Mouse (Mus musculus) heart, postnatal 0 days (tissue): ENCODE data around the gene Card6. TPM values are rescaled to one million over a fixed set of nuclear protein-coding genes. Genes with fewer than 3 reads are reported as not detected.
"Not testable (repeated sequence)": the region's sequence is repeated elsewhere in the genome, so short reads cannot be mapped to it uniquely, and the experiment has no call there.

Source experiments
- ATAC-seq: fragments of 200-750 bp; cut with Nextera tagmentation; 2 replicates; pipeline ENCODE4 v1.8.0; 2017; ENCODE audit warnings: low read depth, moderate number of reproducible peaks, moderate library complexity; ENCODE audit not compliant: insufficient read depth
- DNase-seq: peaks from one replicate; pipeline ENCODE4 v3.0.0-alpha.2; 2016; ENCODE audit warnings: low spot score
- H3K27ac ChIP-seq: fragments of 300-500 bp; sonication (generic); 2 replicates; pipeline ENCODE4 v1.5.1; 2014; ENCODE audit warnings: low read depth, mild to moderate bottlenecking
- H3K27me3 ChIP-seq: fragments of 300-500 bp; sonication (generic); 2 replicates; pipeline ENCODE4 v1.6.1; 2014; ENCODE audit warnings: low read length, mixed read lengths; ENCODE audit not compliant: control insufficient read depth, insufficient read depth
- H3K36me3 ChIP-seq: fragments of 300-500 bp; sonication (generic); replicated peaks from 2 replicates; pipeline ENCODE4 v1.6.1; 2014; ENCODE audit warnings: low read length, mixed read lengths; ENCODE audit not compliant: control insufficient read depth, insufficient read depth
- H3K4me1 ChIP-seq: fragments of 300-500 bp; sonication (generic); 2 replicates; pipeline ENCODE4 v1.6.1; 2014; ENCODE audit warnings: antibody characterized with exemption; ENCODE audit not compliant: control insufficient read depth, insufficient read depth
- H3K4me2 ChIP-seq: fragments of 300-500 bp; sonication (generic); 2 replicates; pipeline ENCODE4 v1.6.1; 2014; ENCODE audit warnings: low read depth, mild to moderate bottlenecking, low read length, moderate library complexity
- H3K4me3 ChIP-seq: fragments of 300-500 bp; sonication (generic); 2 replicates; pipeline ENCODE4 v1.5.1; 2014; ENCODE audit warnings: low read depth, low read length
- H3K9ac ChIP-seq: fragments of 300-500 bp; sonication (generic); replicated peaks from 2 replicates; pipeline ENCODE4 v1.6.1; 2014; ENCODE audit warnings: low read depth, low read length, mixed read lengths
- H3K9me3 ChIP-seq: fragments of 300-500 bp; sonication (generic); replicated peaks from 2 replicates; pipeline ENCODE4 v1.6.1; 2016; ENCODE audit warnings: low read length; ENCODE audit not compliant: control insufficient read depth
- CTCF ChIP-seq: IDR thresholded peaks from 2 replicates; pipeline ENCODE4 v1.5.1; 2016; ENCODE audit warnings: antibody characterized with exemption, control low read depth, low read depth
- EP300 ChIP-seq: IDR thresholded peaks from 2 replicates; pipeline ENCODE4 v1.6.1; 2016; ENCODE audit warnings: antibody characterized with exemption, low read depth
- WGBS: fragments of 180-500 bp; shearing (Covaris S2); extraction: QIAGEN DNeasy Blood & Tissue Kit; methylation state at CpG from one replicate; pipeline ENCODE4 v1.1.7; 2014; 5-methylcytosine and 5-hydroxymethylcytosine counted together
- polyA plus RNA-seq: library from polyadenylated mRNA; unstranded; fragments of >200 nt; fragmentation: Nextera tagmentation; extraction: Ambion mirVana; gene quantifications from 2 replicates; pipeline ENCODE4 v1.2.1, GENCODE M21; 2015
- total RNA-seq: library from RNA; depleted of rRNA; stranded (reverse); fragments of >200 nt; gene quantifications from 2 replicates; pipeline ENCODE4 v1.2.3, GENCODE M21; 2014; ENCODE audit warnings: low replicate concordance

Card6 gene
- total and polyA plus RNA-seq, 2 experiments from 2014 or later, result 1.7 to 1.8 TPM

- Histone ChIP-seq H3K36me3 (no peaks in the 10 kb centered on the region), H3K9me3 (no peaks in the 10 kb centered on the region), H3K9ac (no peak overlapping the region), H3K27me3 (no peaks in the 10 kb centered on the region), H3K4me3 (no peak overlapping the region), H3K4me1 (no peaks in the 10 kb centered on the region), H3K4me2 (no peak overlapping the region), H3K27ac (no peak overlapping the region)
- no peak for DNase-seq
- 50% methylated on average over 8 of the region's 8 CpGs for WGBS
- no peak for TF ChIP-seq EP300
- no peak for TF ChIP-seq CTCF
- no peak for ATAC-seq
Measured at GRCm38 (mm10) chr15:5134945-5135483, 26.7 kb upstream of the Card6 start.

- no peaks in the 10 kb centered on the region for H3K4me1 ChIP-seq
- H3K36me3 ChIP-seq, result no peaks in the 10 kb centered on the region
- no peaks in the 10 kb centered on the region for H3K9me3 ChIP-seq
- no peaks in the 10 kb centered on the region for H3K27me3 ChIP-seq
- no peak for TF ChIP-seq CTCF
- no peak for TF ChIP-seq EP300
- no peak overlapping the region for H3K4me3 ChIP-seq
- 78% methylated on average over 3 of the region's 3 CpGs for WGBS
- ATAC-seq, result no peak
- no peak for DNase-seq
- H3K4me2 ChIP-seq, result no peak overlapping the region
- H3K9ac ChIP-seq, result no peak overlapping the region
- H3K27ac ChIP-seq, result no peak overlapping the region
Measured at GRCm38 (mm10) chr15:5134179-5134578, 25.8 kb upstream of the Card6 start.

- ATAC-seq (no peak), DNase-seq (no peak)
- H3K4me2 ChIP-seq, result no peak overlapping the region
- H3K9me3 ChIP-seq, result no peaks in the 10 kb centered on the region
- 78% methylated on average over 3 of the region's 3 CpGs for WGBS
- no peak overlapping the region for H3K9ac ChIP-seq
- no peak overlapping the region for H3K4me3 ChIP-seq
- H3K27me3 ChIP-seq, result no peaks in the 10 kb centered on the region
- TF ChIP-seq CTCF (no peak), EP300 (no peak)
- no peaks in the 10 kb centered on the region for H3K36me3 ChIP-seq
- no peaks in the 10 kb centered on the region for H3K4me1 ChIP-seq
- no peak overlapping the region for H3K27ac ChIP-seq
Measured at GRCm38 (mm10) chr15:5133301-5133700, 25.0 kb upstream of the Card6 start.

- not testable (repeated sequence) for H3K27ac ChIP-seq, H3K9me3 ChIP-seq, H3K4me3 ChIP-seq, DNase-seq, H3K27me3 ChIP-seq, ATAC-seq, H3K4me1 ChIP-seq, H3K4me2 ChIP-seq, H3K9ac ChIP-seq, H3K36me3 ChIP-seq
- WGBS, result 56% methylated on average over 14 of the region's 14 CpGs
Measured at GRCm38 (mm10) chr15:5130887-5131668, 22.7 kb upstream of the Card6 start.

GRCm38 (mm10) chr15:5129111-5129805 is 20.9 kb upstream of the Card6 start:
- 86% methylated on average over 12 of the region's 12 CpGs for WGBS
- TF ChIP-seq EP300 (no peak), CTCF (no peak)
- H3K4me2 ChIP-seq, result no peak overlapping the region
- no peaks in the 10 kb centered on the region for H3K9me3 ChIP-seq
- DNase-seq, result no peak
- no peak overlapping the region for H3K27ac ChIP-seq
- no peaks in the 10 kb centered on the region; the same call in 1 of the 2 replicates for H3K36me3 ChIP-seq
- H3K4me3 ChIP-seq, result no peak overlapping the region
- H3K9ac ChIP-seq, result no peak overlapping the region
- no peaks in the 10 kb centered on the region for H3K4me1 ChIP-seq
- no peak for ATAC-seq
- H3K27me3 ChIP-seq, result no peaks in the 10 kb centered on the region
